Mouse (Mus musculus) gastrocnemius, postnatal 14 days (tissue): ENCODE results near the gene Olfr187. TPM values are rescaled to one million over a fixed set of nuclear protein-coding genes. Genes with fewer than 3 reads are reported as not detected.
"Not testable (repeated sequence)": the region's sequence is repeated elsewhere in the genome, so short reads cannot be mapped to it uniquely, and the experiment has no call there.

Experiments used
- DNase-seq: peaks from one replicate; pipeline ENCODE4 v3.0.0; 2021; ENCODE audit warnings: mixed read lengths
- intact Hi-C: fragments of 180-260 bp; cut with DNase I; formaldehyde crosslinking; loops from one replicate; pipeline ENCODE4 v1.15.1; 2025; ENCODE audit warnings: low total_unique reads
- long read RNA-seq, 2 experiments: library from polyadenylated mRNA; stranded (forward); transcript quantifications; one replicate each; pipeline ENCODE4 v2.0.0; 2021
- total RNA-seq, 2 experiments: library from RNA; stranded (reverse); gene quantifications; 2 replicates each; pipeline ENCODE4 v1.2.3; 2021

The Olfr187 gene
- not detected for total RNA-seq
- long read RNA-seq, experiment 1: 0 reads
- long read RNA-seq, experiment 2: 0 reads

GRCm38 (mm10) chr16:59039710-59040109, at the start of gene Olfr187:
Olfr187 (minus strand) TSS chr16:59039767.
- no peak for DNase-seq
- intact Hi-C loops: no loop called here

DNA sequence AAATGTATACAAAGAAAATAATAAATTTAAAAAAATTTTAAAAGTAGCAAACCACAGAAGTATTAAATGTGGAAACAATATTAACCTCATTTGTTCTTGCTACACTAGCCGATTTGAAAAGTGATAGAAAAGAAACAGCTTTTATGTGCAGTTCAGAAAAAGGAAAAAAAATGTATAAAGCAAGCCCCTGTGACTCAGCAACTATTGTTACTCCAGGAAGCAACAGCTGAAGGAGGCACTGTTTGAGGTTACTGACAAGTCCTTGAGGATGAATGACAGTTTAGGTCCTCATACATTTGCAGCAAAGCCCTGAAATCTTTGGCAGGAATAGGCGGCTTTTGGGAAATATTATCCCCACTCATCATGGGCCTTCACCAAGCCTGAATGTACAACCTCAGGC, 41.5 kb upstream of the Olfr187 start:
- intact Hi-C loops, DNase-seq: not testable (repeated sequence)

GRCm38 (mm10) chr16:59077905-59078304, 38.3 kb upstream of the Olfr187 start, which contains the start of gene Olfr190:
Olfr190 (minus strand) TSS chr16:59078005.
- intact Hi-C loops: no loop called here
- no peak for DNase-seq

DNA sequence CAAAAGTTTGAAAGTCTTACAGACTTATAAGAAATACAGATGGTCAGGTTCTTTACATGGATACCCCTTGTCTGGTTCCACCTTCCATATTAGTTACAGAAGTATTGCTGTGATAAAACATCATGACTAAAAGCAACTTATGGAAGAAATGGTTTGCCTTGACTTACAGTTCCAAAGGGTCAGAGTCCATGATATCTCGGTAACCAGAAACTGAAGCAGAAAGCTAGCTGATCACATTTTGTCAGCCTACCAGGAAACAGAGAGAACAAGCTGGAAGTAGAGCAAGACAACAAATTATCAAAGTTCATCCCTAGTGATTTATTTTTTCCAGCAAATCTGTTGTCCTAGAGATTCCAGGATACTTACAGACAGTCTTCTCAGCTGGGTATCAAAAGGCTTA, 34.0 kb upstream of the Olfr187 start:
- intact Hi-C loops: no loop called here
- DNase-seq: no peak

- DNase-seq: no peak
- intact Hi-C loops: no loop called here
Observed at GRCm38 (mm10) chr16:59071755-59072154, 32.2 kb upstream of the Olfr187 start.

DNA sequence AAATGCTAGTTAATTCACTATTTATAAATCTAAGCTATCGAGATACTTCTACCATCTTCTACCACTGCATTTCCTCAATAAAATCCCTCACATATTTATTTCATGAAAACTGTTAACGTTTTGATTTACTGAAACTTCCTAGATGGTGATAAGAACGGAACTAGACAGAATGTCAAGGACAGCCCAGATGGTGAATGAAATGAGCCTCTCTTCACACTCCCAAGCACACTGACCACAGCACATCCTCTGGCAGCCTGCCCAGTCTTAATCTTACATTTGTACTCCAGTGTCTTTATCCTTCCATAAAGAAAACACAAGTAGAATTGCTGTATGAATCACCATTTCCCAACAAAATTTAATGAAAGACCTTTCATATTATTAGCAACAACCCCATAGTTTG, 22.8 kb upstream of the Olfr187 start:
- intact Hi-C loops, DNase-seq: not testable (repeated sequence)

GRCm38 (mm10) chr16:59049286-59049685, 9.7 kb upstream of the Olfr187 start:
- DNase-seq, intact Hi-C loops: not testable (repeated sequence)

- intact Hi-C loops: no loop called here
- DNase-seq: no peak
Observed at GRCm38 (mm10) chr16:59048860-59049259, 9.3 kb upstream of the Olfr187 start.

DNA sequence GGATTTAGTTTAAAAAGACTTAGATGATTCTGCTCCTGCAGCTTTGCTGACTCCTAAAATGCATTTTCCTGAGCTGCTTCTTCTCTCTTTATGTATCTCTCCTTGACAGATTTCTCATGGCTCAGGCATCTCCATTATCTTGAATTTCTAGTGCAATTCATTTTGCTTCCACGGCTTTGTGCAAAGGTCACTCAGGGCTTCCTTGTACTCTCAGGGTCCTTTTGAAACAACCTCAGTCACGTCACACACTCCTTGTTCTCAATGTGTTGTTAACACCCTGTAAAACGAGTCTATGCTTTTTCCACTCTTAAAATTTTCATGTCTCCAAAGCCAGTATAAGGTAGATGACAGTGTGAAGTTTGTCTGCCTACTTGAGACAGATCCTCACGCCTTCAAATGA, 8.0 kb upstream of the Olfr187 start:
- intact Hi-C loops: no loop called here
- no peak for DNase-seq

DNA sequence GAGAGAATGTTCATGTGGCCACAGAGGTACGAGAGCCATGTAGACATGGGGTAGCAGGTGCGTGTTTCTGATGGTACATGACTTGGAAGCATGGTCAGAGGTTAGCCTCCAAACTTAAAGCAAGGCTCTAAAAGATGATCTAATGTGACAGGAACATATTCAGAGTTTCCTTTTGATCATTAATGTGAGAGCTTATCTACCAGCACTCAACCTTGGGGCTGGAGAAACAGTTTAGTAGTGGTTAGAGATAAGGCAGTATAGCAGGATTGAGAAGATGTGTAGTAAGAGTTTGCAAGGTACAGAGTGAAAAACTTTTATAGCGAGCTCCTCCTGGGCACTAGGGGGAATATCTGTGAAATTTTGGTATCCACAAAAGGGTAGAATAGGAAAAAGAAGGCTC, 6.3 kb upstream of the Olfr187 start:
- intact Hi-C loops: no loop called here
- no peak for DNase-seq

GRCm38 (mm10) chr16:59030191-59030590, 9.4 kb downstream of the Olfr187 start, which contains the start of gene Olfr186:
Olfr186 (minus strand) TSS chr16:59030291.
- intact Hi-C loops: no loop called here
- no peak for DNase-seq

- DNase-seq: no peak
- intact Hi-C loops: no loop called here
Observed at GRCm38 (mm10) chr16:59013357-59014018, 26.1 kb downstream of the Olfr187 start.

DNA sequence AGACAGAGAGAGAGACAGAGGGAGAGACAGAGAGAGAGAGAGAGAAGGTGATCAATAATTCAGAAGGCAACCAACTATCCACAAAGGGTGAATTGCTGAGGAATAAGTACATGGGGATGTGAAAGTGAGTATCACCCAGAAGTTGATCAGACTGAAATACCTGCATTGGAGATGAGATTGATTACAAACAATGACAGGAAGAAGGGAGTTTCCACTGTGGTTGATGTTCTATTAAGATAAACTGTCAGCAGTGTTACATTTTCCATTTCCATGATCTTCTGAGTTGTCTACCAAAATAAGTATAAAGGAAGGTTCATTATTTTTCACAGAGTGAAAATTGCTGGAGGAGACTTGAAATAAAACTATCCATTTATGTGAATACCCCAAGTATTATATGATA, 32.4 kb downstream of the Olfr187 start:
- intact Hi-C loops: no loop called here
- DNase-seq: no peak

- no peak for DNase-seq
- intact Hi-C loops: no loop called here
Observed at GRCm38 (mm10) chr16:58995057-58995456, 44.5 kb downstream of the Olfr187 start, which contains the start of gene Olfr183. Olfr183 (plus strand) TSS chr16:58995357.

Other genes with a start within 250 kb of the Olfr187 start
- gene Olfr173, start 239.5 kb downstream of the Olfr187 start, total RNA-seq: not detected
- gene Olfr175-ps1, start 213.0 kb downstream of the Olfr187 start, total RNA-seq: not detected
- not detected for gene Olfr177, start 165.0 kb downstream of the Olfr187 start, total RNA-seq
- gene Olfr178, start 147.7 kb downstream of the Olfr187 start, total RNA-seq: not detected
- not detected for gene Olfr181, start 111.0 kb downstream of the Olfr187 start, total RNA-seq
- gene Olfr180, start 110.4 kb downstream of the Olfr187 start, total RNA-seq: not detected
- not detected for gene Olfr183, start 44.4 kb downstream of the Olfr187 start, total RNA-seq
- not detected for gene Olfr186, start 9.5 kb downstream of the Olfr187 start, total RNA-seq
- not detected for gene Olfr190, start 38.2 kb upstream of the Olfr187 start, total RNA-seq
- gene Olfr191, start 50.1 kb upstream of the Olfr187 start, total RNA-seq: not detected
- gene Olfr193, start 72.1 kb upstream of the Olfr187 start, total RNA-seq: not detected
- not detected for gene Olfr194, start 81.3 kb upstream of the Olfr187 start, total RNA-seq
- gene Olfr195, start 107.3 kb upstream of the Olfr187 start, total RNA-seq: not detected
- gene Olfr196, start 130.7 kb upstream of the Olfr187 start, total RNA-seq: not detected
- gene Olfr198, start 163.8 kb upstream of the Olfr187 start, total RNA-seq: not detected
- not detected for gene Olfr199, start 180.0 kb upstream of the Olfr187 start, total RNA-seq
- gene Olfr201, start 232.9 kb upstream of the Olfr187 start, total RNA-seq: not detected
- not detected for gene Olfr202, start 247.0 kb upstream of the Olfr187 start, total RNA-seq